Mouse (Mus musculus): ENCODE measurements around the gene Gdf9. TPM values are rescaled to one million over a fixed set of nuclear protein-coding genes. Genes with fewer than 3 reads are reported as not detected.

The Gdf9 gene
- polyA plus RNA-seq, 1 experiment from 2014 or later, result 5.6 TPM

DNA sequence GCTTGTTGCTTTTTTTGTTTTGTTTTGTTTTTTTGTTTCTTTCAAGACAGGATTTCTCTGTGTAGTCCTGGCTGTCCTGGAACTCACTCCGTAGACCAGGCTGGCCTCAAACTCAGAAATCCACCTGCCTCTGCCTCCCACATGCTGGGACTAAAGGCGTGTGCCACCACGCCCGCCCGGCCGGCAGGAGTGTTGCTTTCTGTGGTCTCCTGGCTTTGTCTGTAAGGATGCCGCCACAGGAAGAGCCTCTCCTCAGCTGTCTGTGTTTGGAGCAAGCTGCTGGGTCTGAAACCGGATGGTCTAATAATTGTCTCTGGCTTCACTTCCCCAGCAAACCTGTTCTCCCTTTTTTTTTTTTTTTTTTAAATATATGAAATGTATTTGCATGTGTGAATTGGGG lies 4.7 kb downstream of the Gdf9 start:
- 78% methylated on average over 8 of the region's 8 CpGs for WGBS

DNA sequence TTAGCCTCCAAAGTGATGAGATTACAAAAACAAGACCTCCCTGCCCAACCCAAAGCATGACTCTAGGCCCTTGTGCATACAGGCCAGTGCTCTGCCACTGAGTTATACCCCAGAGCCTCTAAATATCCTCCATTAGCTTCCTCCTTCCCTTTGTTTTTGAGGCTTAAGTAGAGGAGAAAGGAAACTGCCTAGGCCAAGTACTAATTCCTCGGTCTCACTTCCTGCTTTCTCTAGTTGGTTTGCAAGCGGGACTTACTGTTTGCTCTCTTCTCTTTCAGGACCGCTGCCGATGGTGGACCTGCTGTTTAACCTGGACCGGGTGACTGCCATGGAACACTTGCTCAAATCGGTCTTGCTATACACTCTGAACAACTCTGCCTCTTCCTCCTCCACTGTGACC lies 5.5 kb downstream of the Gdf9 start:
- Histone ChIP-seq H3K9me3 (ENCODE audit: control insufficient read depth) (no peaks in the 10 kb centered on the region), H3K36me3 (ENCODE audit: control insufficient read depth, insufficient read depth) (no peaks in the 10 kb centered on the region), H3K27me3 (replicated peaks; ENCODE audit: control insufficient read depth, insufficient read depth, low read length) (no peaks in the 10 kb centered on the region), H3K9ac (ENCODE audit: low read depth, low read length) (no peak overlapping the region), H3K4me1 (replicated peaks; ENCODE audit: control insufficient read depth, insufficient read depth, low read length) (peaks cover 3% of the 10 kb centered on the region; the same call in 1 of the 2 replicates), H3K4me2 (replicated peaks; ENCODE audit: low read depth) (no peak overlapping the region), H3K27ac (ENCODE audit: low read depth, low read length) (no peak overlapping the region), H3K4me3 (ENCODE audit: low read depth, low read length) (no peak overlapping the region)
- ATAC-seq, result no peak
- 82% methylated on average over 6 of the region's 6 CpGs for WGBS
- TF ChIP-seq CTCF (IDR thresholded peaks at IDR 0.05; ENCODE audit: low read depth), result no peak

More for the DNA sequence above, 4.7 kb downstream of the Gdf9 start:
- no peaks in the 10 kb centered on the region for H3K9me3 ChIP-seq (ENCODE audit: control insufficient read depth)
- peaks cover 5% of the 10 kb centered on the region; the same call in 1 of the 2 replicates for H3K4me1 ChIP-seq (replicated peaks; ENCODE audit: control insufficient read depth, insufficient read depth, low read length)
- ATAC-seq, result no peak
- H3K4me2 ChIP-seq (replicated peaks; ENCODE audit: low read depth), result no peak overlapping the region
- no peaks in the 10 kb centered on the region for H3K36me3 ChIP-seq (ENCODE audit: control insufficient read depth, insufficient read depth)
- TF ChIP-seq CTCF (IDR thresholded peaks at IDR 0.05; ENCODE audit: low read depth), result no peak
- no peak overlapping the region for H3K27ac ChIP-seq (ENCODE audit: low read depth, low read length)
- H3K9ac ChIP-seq (ENCODE audit: low read depth, low read length), result no peak overlapping the region
- no peaks in the 10 kb centered on the region for H3K27me3 ChIP-seq (replicated peaks; ENCODE audit: control insufficient read depth, insufficient read depth, low read length)
- H3K4me3 ChIP-seq (ENCODE audit: low read depth, low read length), result no peak overlapping the region

DNA sequence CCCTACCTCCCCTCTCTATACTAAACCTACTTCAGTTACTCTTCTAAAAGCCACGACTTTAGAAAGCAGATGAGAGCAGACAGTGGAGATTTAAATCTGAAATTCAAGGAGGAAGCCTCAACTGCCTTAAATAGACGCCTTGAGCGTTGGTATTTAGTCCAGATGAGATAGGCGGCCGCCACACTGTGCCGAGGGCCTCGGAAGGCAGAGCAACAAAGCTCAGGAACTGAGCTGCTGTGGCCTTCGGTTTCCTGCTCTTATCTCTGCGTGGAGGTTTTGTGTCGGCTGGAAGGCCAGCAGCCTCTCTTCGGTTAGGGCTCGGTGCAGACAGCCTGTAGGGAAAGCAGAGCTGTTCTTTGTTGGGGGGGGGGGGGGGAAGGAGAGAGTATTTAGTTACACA lies 11.1 kb downstream of the Gdf9 start:
- H3K27me3 ChIP-seq (replicated peaks; ENCODE audit: control insufficient read depth, insufficient read depth, low read length), result no peaks in the 10 kb centered on the region
- no peak overlapping the region; the same call in 1 of the 2 replicates for H3K27ac ChIP-seq (ENCODE audit: low read depth, low read length)
- 0 out of 2 replicates have a peak overlapping the region, but pooled peaks have one; percentile 17 for H3K4me2 ChIP-seq (replicated peaks; ENCODE audit: low read depth)
- H3K9me3 ChIP-seq (ENCODE audit: control insufficient read depth), result no peaks in the 10 kb centered on the region
- H3K4me3 ChIP-seq (ENCODE audit: low read depth, low read length), result no peak overlapping the region
- H3K4me1 ChIP-seq (replicated peaks; ENCODE audit: control insufficient read depth, insufficient read depth, low read length), result no peaks in the 10 kb centered on the region
- H3K9ac ChIP-seq (ENCODE audit: low read depth, low read length), result no peak overlapping the region
- no peaks in the 10 kb centered on the region for H3K36me3 ChIP-seq (ENCODE audit: control insufficient read depth, insufficient read depth)
- no peak for ATAC-seq
- 17% methylated on average over 12 of the region's 12 CpGs for WGBS
- TF ChIP-seq CTCF (IDR thresholded peaks at IDR 0.05; ENCODE audit: low read depth), result no peak

DNA sequence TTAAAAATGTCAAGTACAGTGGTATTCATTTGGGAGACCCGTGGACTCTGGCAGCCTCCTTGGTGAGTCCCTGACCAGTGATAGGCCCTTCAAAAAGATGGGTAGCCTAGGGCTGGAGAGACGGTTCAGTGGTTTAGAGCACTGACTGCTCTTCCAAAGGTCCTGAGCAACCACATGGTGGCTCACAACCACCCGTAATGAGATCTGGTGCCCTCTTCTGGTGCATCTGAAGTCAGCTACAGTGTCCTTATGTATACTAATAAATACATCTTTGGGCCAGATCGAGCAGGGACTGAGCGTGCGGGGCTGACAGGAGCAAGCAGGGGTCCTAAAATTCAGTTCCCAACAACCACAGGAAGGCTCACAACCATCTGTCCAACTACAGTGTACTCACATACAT lies 13.0 kb downstream of the Gdf9 start:
- WGBS, result 25% methylated on average over 6 of the region's 6 CpGs
- no peaks in the 10 kb centered on the region for H3K4me1 ChIP-seq (replicated peaks; ENCODE audit: control insufficient read depth, insufficient read depth, low read length)
- peak; percentile 87 for TF ChIP-seq CTCF (IDR thresholded peaks at IDR 0.05; ENCODE audit: low read depth)
- no peaks in the 10 kb centered on the region for H3K9me3 ChIP-seq (ENCODE audit: control insufficient read depth)
- H3K9ac ChIP-seq (ENCODE audit: low read depth, low read length), result no peak overlapping the region
- no peaks in the 10 kb centered on the region for H3K27me3 ChIP-seq (replicated peaks; ENCODE audit: control insufficient read depth, insufficient read depth, low read length)
- no peak overlapping the region for H3K4me2 ChIP-seq (replicated peaks; ENCODE audit: low read depth)
- H3K4me3 ChIP-seq (ENCODE audit: low read depth, low read length), result no peak overlapping the region
- ATAC-seq, result 0 out of 2 replicates have a peak, but pooled peaks have one; percentile 18
- H3K36me3 ChIP-seq (ENCODE audit: control insufficient read depth, insufficient read depth), result no peaks in the 10 kb centered on the region
- H3K27ac ChIP-seq (ENCODE audit: low read depth, low read length), result no peak overlapping the region

DNA sequence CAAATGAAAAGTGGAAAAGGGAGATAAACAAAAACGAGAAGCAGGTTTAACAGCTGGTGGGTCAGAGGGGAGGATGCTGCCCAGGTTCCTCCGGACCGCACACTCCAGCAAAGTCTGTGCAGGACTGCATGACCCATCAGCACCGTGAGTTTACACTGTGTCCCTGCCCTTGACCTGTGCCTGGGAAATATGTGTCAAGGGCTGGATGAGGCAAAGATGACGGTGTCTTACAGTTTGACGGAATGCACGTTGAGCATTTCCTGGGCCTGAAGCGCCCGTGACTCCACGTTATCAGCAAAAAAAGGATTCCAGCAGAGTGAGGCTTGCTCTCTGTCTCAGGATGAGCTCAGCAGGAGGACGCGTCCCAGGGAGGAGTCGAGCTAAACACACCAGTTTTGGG lies 14.7 kb downstream of the Gdf9 start:
- TF ChIP-seq CTCF (IDR thresholded peaks at IDR 0.05; ENCODE audit: low read depth), result no peak
- Histone ChIP-seq H3K9me3 (ENCODE audit: control insufficient read depth) (no peaks in the 10 kb centered on the region), H3K9ac (ENCODE audit: low read depth, low read length) (no peak overlapping the region), H3K4me3 (ENCODE audit: low read depth, low read length) (no peak overlapping the region), H3K36me3 (ENCODE audit: control insufficient read depth, insufficient read depth) (no peaks in the 10 kb centered on the region), H3K27ac (ENCODE audit: low read depth, low read length) (no peak overlapping the region), H3K4me2 (replicated peaks; ENCODE audit: low read depth) (no peak overlapping the region), H3K27me3 (replicated peaks; ENCODE audit: control insufficient read depth, insufficient read depth, low read length) (no peaks in the 10 kb centered on the region), H3K4me1 (replicated peaks; ENCODE audit: control insufficient read depth, insufficient read depth, low read length) (no peaks in the 10 kb centered on the region)
- WGBS, result 76% methylated on average over 13 of the region's 13 CpGs
- ATAC-seq, result no peak

DNA sequence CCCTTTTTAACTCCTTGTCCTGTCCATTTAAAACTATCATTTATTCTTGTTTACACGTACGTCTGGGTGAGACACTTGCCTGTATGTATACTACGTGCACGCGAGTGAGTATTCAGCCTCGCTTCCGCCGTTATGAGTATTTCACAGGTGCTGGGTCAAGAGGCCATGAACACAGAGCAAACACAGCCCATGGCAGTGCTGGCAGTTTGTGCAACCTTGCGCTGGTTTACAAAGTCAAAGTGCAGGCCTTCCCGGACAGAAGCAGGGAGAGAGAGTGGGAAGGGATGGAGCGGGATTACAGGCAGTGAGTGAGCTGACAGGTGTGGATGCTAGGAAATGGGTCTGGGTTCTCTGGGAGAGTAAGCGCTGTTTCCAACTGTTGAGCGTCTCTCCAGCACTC lies 15.4 kb downstream of the Gdf9 start:
- ATAC-seq, result no peak
- no peak overlapping the region for H3K27ac ChIP-seq (ENCODE audit: low read depth, low read length)
- H3K9ac ChIP-seq (ENCODE audit: low read depth, low read length), result no peak overlapping the region
- TF ChIP-seq CTCF (IDR thresholded peaks at IDR 0.05; ENCODE audit: low read depth), result no peak
- H3K27me3 ChIP-seq (replicated peaks; ENCODE audit: control insufficient read depth, insufficient read depth, low read length), result no peaks in the 10 kb centered on the region
- no peaks in the 10 kb centered on the region for H3K9me3 ChIP-seq (ENCODE audit: control insufficient read depth)
- H3K4me2 ChIP-seq (replicated peaks; ENCODE audit: low read depth), result no peak overlapping the region
- H3K36me3 ChIP-seq (ENCODE audit: control insufficient read depth, insufficient read depth), result no peaks in the 10 kb centered on the region
- 0 out of 2 replicates have a peak, but pooled peaks cover 3% of the 10 kb centered on the region for H3K4me1 ChIP-seq (replicated peaks; ENCODE audit: control insufficient read depth, insufficient read depth, low read length)
- H3K4me3 ChIP-seq (ENCODE audit: low read depth, low read length), result no peak overlapping the region
- 72% methylated on average over 13 of the region's 13 CpGs for WGBS

DNA sequence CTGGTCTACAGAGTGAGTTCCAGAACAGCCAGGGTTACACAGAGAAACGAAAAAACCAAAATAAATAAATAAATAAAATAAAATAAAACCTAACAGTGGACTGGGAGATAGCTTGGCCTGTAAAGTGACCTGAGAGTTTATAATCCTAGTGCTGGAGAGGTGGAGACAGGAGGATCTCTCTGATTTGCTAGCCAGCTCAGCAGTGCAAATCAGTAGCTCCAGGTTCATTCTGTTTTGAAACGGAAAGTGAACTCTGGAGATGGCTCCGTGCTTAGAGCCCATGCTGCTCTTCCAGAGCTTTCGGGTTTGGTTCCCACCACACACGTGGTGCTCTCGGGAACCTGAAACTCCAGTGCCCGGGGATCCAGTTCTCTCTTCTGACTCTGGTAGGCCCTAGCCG lies 17.2 kb downstream of the Gdf9 start:
- Histone ChIP-seq H3K9me3 (ENCODE audit: control insufficient read depth) (no peaks in the 10 kb centered on the region), H3K27me3 (replicated peaks; ENCODE audit: control insufficient read depth, insufficient read depth, low read length) (no peaks in the 10 kb centered on the region), H3K4me3 (ENCODE audit: low read depth, low read length) (no peak overlapping the region), H3K27ac (ENCODE audit: low read depth, low read length) (no peak overlapping the region), H3K4me2 (replicated peaks; ENCODE audit: low read depth) (no peak overlapping the region), H3K4me1 (replicated peaks; ENCODE audit: control insufficient read depth, insufficient read depth, low read length) (0 out of 2 replicates have a peak, but pooled peaks cover 4% of the 10 kb centered on the region), H3K9ac (ENCODE audit: low read depth, low read length) (no peak overlapping the region), H3K36me3 (ENCODE audit: control insufficient read depth, insufficient read depth) (no peaks in the 10 kb centered on the region)
- no peak for ATAC-seq
- TF ChIP-seq CTCF (IDR thresholded peaks at IDR 0.05; ENCODE audit: low read depth), result no peak
- WGBS, result 88% methylated on average over 8 of the region's 8 CpGs
